Mouse (Mus musculus) limb, embryonic 13.5 days (tissue): ENCODE data around the gene Srsf10. TPM values are rescaled to one million over a fixed set of nuclear protein-coding genes. Genes with fewer than 3 reads are reported as not detected.
A peak's percentile ranks its signal among the peaks of the same experiment; 100 is the strongest.

Experiments
- ATAC-seq: fragments of 200-750 bp; cut with Nextera tagmentation; 2 replicates; pipeline ENCODE4 v1.8.0; 2017; ENCODE audit warnings: low read depth, moderate number of reproducible peaks, moderate TSS enrichment; ENCODE audit not compliant: low FRiP score
- H3K27ac ChIP-seq: fragments of 300-500 bp; sonication (generic); 2 replicates; pipeline ENCODE4 v1.5.1; 2015; ENCODE audit warnings: inconsistent platforms, mild to moderate bottlenecking, moderate library complexity
- H3K27me3 ChIP-seq: fragments of 300-500 bp; sonication (generic); 2 replicates; pipeline ENCODE4 v1.6.1; 2015; ENCODE audit warnings: mild to moderate bottlenecking, inconsistent platforms
- H3K36me3 ChIP-seq: fragments of 300-500 bp; sonication (generic); 2 replicates; pipeline ENCODE4 v1.6.1; 2015; ENCODE audit warnings: inconsistent platforms, mild to moderate bottlenecking, moderate library complexity
- H3K4me1 ChIP-seq: fragments of 300-500 bp; sonication (generic); 2 replicates; pipeline ENCODE4 v1.6.1; 2015; ENCODE audit warnings: inconsistent platforms
- H3K4me2 ChIP-seq: fragments of 300-500 bp; sonication (generic); replicated peaks from 2 replicates; pipeline ENCODE4 v1.6.1; 2015; ENCODE audit warnings: inconsistent platforms, mild to moderate bottlenecking, moderate library complexity
- H3K4me3 ChIP-seq: fragments of 300-500 bp; sonication (generic); 2 replicates; pipeline ENCODE4 v1.5.1; 2015; ENCODE audit warnings: moderate library complexity, mild to moderate bottlenecking, inconsistent platforms
- H3K9ac ChIP-seq: fragments of 300-500 bp; sonication (generic); 2 replicates; pipeline ENCODE4 v1.6.1; 2015; ENCODE audit warnings: mild to moderate bottlenecking, inconsistent platforms
- H3K9me3 ChIP-seq: fragments of 300-500 bp; sonication (generic); 2 replicates; pipeline ENCODE4 v1.6.1; 2016; ENCODE audit warnings: inconsistent platforms
- WGBS: fragments of 180-500 bp; shearing (Covaris S2); methylation state at CpG from one replicate; pipeline ENCODE4 v1.1.7; 2015; 5-methylcytosine and 5-hydroxymethylcytosine counted together
- polyA plus RNA-seq: library from polyadenylated mRNA; unstranded; fragments of >200 nt; fragmentation: Nextera tagmentation; extraction: Ambion mirVana; gene quantifications from 2 replicates; pipeline ENCODE4 v1.2.1, GENCODE M21; 2015

Srsf10 gene
- polyA plus RNA-seq, 1 experiment from 2014 or later, result 330 TPM

DNA sequence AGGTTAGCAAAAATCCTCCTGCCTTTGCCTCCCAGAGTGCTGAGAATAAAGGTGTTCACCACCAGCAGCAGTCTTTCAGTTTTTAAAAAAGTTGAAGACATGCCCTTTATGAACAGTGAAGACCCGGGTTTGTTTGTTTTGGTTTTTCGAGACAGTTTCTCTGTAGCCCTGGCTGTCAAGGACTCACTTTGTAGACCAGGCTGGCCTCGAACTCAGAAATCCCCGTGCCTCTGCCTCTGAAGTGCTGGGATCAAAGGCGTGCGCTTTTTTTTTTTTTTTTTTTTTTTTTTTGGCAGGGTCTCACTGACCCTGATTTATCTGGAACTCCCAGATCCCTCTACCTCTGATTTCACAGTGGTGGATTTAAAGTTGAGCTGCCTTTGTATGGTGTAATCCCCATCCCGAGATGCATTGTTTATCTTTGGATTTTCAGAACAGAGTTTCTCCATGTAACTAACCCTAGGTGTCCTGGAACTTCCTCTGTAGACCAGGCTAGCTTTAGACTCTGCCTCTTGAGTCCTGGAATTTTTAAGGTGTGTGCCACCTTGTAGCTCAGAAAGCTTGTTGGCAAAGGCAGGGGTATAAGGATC is 2.1 kb downstream of the Srsf10 start:
- Histone ChIP-seq H3K9ac (peak overlapping the region; percentile 99), H3K4me3 (peak overlapping the region; percentile 85), H3K4me1 (peaks cover 40% of the 10 kb centered on the region), H3K4me2 (peak overlapping the region; percentile 72), H3K9me3 (no peaks in the 10 kb centered on the region), H3K36me3 (peaks cover 12% of the 10 kb centered on the region), H3K27me3 (no peaks in the 10 kb centered on the region), H3K27ac (no peak overlapping the region)
- 5% methylated on average over 7 of the region's 7 CpGs for WGBS
- ATAC-seq, result no peak

DNA sequence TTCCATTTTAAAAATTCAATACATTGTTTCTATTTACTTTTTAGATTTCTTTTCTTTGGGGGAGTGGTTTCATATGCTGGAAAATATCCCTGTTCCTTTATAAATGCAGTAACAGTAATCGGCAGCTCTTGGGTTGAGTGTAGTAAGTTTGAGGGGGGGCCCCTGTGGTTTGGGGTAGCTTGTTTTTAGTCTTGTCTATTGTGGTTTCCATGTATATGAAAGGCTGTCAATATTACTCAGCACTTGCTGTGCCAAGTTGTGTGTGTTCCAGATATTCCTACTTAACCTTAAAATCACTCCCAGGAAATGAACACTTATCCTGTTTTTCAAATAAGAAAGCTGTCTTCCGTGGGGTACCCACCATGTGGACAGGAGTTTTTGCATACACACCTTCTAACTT is 13.4 kb downstream of the Srsf10 start:
- H3K36me3 ChIP-seq, result peaks cover 28% of the 10 kb centered on the region
- peak overlapping the region; percentile 40; the same call in 1 of the 2 replicates for H3K27ac ChIP-seq
- no peak overlapping the region; the same call in 1 of the 2 replicates for H3K9ac ChIP-seq
- no peak overlapping the region for H3K4me2 ChIP-seq
- no peaks in the 10 kb centered on the region for H3K27me3 ChIP-seq
- no peak overlapping the region for H3K4me3 ChIP-seq
- ATAC-seq, result no peak
- no peaks in the 10 kb centered on the region for H3K9me3 ChIP-seq
- H3K4me1 ChIP-seq, result peaks cover 31% of the 10 kb centered on the region
- 63% methylated on average over 2 of the region's 2 CpGs for WGBS

DNA sequence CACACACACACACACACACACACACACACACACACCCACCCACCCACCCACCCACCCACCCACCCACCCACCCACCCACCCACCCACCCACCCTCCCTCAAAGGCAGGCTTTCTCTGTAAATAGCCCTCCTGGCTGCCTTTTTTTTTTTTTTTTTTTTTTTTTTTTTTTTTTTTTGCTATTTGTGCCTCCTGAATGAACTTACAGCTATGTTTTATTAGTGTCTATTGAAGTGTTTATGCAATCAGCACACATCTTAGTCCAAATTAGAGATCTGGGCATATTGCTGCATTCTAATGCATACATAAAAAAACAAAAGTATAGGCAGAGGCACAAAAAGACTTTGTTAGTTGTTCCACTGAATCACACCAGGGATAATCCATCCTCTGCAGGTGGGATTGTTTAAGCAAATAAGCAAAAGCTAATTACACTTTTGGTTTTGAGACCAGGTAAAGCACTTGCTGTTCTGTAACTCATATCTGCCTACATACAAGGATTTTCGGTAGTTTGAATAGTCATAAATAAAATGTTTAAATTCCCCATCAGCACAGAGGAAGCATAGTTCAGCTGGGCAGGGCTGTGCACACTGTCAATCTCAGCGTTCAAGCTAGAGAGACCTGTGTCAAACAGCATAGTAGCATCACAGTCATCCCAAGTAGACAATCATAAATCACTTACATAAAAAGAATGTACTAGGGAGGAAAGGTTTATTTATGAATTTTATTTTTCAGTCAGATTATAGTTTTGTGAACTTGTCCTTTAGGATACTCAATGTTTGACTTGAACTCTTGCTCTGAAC is 14.9 kb downstream of the Srsf10 start:
- Histone ChIP-seq H3K4me2 (peak overlapping the region; percentile 48), H3K36me3 (peaks cover 28% of the 10 kb centered on the region), H3K9ac (no peak overlapping the region), H3K27ac (0 out of 2 replicates have a peak overlapping the region, but pooled peaks have one; percentile 33), H3K4me1 (peaks cover 46% of the 10 kb centered on the region), H3K9me3 (no peaks in the 10 kb centered on the region), H3K27me3 (no peaks in the 10 kb centered on the region), H3K4me3 (peak overlapping the region; percentile 15)
- WGBS, result 32% methylated on average over 2 of the region's 2 CpGs
- ATAC-seq, result no peak

DNA sequence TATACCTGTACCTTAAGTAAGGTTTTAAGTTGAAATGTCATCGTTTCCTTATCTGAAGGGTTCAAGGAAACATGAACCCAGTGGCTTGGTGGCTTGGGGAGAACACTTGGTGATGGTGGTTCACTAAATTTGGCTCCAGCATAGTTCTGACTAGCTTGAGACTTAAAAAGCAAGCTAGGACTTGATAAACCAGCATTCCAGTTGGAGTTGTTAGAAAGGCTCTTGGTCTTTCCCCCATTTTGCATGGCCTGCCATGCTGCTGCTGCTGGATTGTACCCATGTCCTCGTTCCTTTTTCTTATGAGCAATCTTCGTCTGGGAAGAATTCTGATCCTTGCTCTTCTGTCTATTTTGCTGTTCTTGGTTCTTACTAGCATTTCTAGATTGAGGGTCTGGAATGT is 16.5 kb downstream of the Srsf10 start:
- Histone ChIP-seq H3K27ac (peak overlapping the region; percentile 100), H3K27me3 (no peaks in the 10 kb centered on the region), H3K9me3 (no peaks in the 10 kb centered on the region), H3K36me3 (peaks cover 23% of the 10 kb centered on the region), H3K9ac (peak overlapping the region; percentile 97), H3K4me1 (peaks cover 61% of the 10 kb centered on the region), H3K4me2 (peak overlapping the region; percentile 92), H3K4me3 (peak overlapping the region; percentile 79)
- no peak for ATAC-seq
- WGBS, result 44% methylated on average over 3 of the region's 3 CpGs

DNA sequence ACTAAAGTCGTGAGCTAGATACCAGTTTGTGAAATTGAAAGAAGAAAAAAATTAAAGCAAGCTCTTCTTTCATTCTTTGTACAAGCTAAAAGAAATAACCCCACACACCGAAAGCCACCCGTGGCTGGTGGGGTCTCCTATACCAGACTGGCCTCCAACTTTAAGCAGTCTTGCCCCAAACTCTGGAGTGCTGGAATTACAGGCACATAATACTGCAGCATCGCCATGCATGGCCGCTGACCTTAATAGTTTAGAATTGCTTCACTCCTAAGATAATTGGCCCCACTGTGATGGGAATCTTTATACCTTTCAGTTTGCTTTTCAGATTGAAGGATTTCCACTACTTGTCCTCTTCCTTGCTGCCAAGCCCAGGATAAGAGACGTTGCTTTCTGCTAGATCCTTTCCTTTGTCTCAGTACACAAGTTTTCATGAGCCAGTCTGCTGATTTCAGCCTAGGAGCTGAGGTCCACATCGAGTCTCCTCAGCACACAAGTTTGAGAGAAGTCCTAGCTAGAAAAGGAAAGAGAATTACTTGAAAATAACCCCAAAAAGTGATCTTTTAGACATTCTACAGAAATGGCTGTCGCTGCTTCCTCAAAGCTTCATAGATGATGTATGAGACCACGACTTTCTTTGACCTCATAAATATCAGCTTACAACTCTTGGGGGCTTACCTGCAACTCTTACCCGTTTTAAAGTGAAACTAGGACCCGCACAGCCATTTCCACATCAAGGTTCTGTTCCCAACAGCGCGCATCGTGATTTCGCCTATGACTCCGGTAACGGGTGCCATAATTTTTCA is 17.2 kb downstream of the Srsf10 start:
- WGBS, result 9% methylated on average over 17 of the region's 17 CpGs
- Histone ChIP-seq H3K9ac (peak overlapping the region; percentile 97), H3K4me2 (peak overlapping the region; percentile 92), H3K27ac (peak overlapping the region; percentile 100), H3K4me1 (peaks cover 63% of the 10 kb centered on the region), H3K9me3 (no peaks in the 10 kb centered on the region), H3K27me3 (no peaks in the 10 kb centered on the region), H3K4me3 (peak overlapping the region; percentile 79), H3K36me3 (peaks cover 23% of the 10 kb centered on the region)
- ATAC-seq, result no peak

DNA sequence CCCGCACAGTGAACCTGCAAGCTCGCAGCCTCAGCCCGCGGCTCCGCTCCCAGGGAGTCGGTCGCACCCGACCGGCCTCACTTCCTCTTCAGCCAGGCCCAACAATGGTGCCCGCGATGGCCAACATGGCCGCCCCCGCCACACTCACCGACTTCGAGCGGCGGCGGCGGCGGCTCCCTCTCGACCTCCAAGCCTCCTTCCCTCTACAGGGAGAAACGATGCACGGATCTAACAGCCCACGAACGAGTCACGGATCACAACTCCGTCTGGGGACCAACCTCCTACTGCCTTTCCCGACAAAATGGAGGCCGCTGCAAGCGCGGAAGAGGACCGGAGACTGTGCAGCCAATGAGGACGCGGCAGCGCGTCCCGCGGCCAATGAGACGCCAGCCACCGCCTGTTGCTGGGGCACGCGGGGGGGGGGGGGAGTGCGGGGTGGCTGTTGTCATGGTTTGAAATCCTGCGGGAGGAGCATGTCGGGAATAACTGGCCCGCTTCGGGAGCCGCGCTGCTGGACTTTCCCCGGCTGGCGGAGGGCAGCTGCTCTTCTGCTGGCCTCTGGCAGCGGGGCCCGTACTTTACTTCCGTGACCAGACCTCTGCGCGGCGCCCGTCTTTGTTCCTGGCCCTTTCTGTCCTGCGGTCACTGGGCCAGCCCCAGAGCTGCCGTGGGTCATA is 18.1 kb downstream of the Srsf10 start, which contains the start of gene Pnrc2:
TSS of gene Pnrc2 (minus strand) at position 325 of the 677 bp plus-strand sequence.
- peak within 1 kb of the TSS; percentile 97 for H3K9ac ChIP-seq
- H3K36me3 ChIP-seq, result peaks cover 23% of the 10 kb centered on the region
- peak within 1 kb of the TSS; percentile 92 for H3K4me2 ChIP-seq
- H3K27ac ChIP-seq, result peak within 1 kb of the TSS; percentile 100
- peak within 1 kb of the TSS; percentile 79 for H3K4me3 ChIP-seq
- under 1% methylated on average over 57 of the region's 60 CpGs for WGBS
- peak; percentile 96 for ATAC-seq
- no peaks in the 10 kb centered on the region for H3K9me3 ChIP-seq
- peaks cover 63% of the 10 kb centered on the region for H3K4me1 ChIP-seq
- no peaks in the 10 kb centered on the region for H3K27me3 ChIP-seq

DNA sequence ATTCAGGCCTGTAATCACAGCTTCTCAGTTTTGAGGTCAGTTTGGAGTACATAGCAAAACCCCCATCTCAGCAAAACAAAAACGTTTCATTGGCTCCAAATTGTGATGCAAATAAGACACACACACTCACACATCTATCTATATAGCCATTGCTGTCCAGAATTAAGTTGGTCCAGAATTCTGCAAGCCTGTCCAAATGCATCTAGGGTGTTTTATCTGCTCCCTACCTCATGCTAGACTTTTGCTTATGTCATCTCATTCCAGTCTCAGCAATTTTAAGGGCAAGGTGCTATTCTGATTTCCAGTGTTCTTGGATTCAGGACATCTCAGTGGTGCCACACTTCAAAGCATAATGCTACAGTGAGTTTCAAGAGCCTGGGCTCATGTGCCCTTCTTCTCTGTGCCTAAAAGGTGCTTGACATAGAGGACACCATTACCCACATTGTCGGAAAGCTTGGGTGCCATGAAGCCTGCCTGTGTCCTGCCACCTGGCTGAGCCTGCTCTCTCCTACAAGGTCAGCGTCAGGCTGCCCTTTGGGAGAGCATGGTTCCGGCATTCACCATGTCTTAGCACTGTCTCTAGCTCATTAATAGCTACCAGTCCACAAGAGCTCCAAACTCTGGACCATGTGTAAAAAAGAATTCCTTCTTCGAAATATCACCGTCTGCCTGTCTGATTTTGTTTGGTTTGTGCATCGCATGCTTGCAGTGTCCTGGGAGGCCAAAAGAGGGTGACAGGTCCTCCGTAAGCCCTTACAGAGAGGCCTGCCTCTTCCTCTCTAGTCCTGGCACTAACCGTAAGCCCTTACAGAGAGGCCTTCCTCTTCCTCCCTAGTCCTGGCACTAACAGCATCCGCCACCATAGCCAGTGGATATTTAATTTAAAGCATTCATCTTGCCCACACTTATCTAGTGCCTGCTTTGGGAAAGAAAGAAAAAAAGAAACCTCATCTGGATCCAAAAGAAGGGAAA is 19.3 kb downstream of the Srsf10 start:
- H3K4me1 ChIP-seq, result peaks cover 54% of the 10 kb centered on the region
- no peaks in the 10 kb centered on the region for H3K9me3 ChIP-seq
- 87% methylated on average over 10 of the region's 10 CpGs for WGBS
- H3K27ac ChIP-seq, result peak overlapping the region; percentile 100
- 0 out of 2 replicates have a peak overlapping the region, but pooled peaks have one; percentile 78 for H3K9ac ChIP-seq
- peaks cover 18% of the 10 kb centered on the region for H3K36me3 ChIP-seq
- ATAC-seq, result no peak
- H3K4me2 ChIP-seq, result peak overlapping the region; percentile 92; the same call in 1 of the 2 replicates
- H3K27me3 ChIP-seq, result no peaks in the 10 kb centered on the region
- peak overlapping the region; percentile 79 for H3K4me3 ChIP-seq

DNA sequence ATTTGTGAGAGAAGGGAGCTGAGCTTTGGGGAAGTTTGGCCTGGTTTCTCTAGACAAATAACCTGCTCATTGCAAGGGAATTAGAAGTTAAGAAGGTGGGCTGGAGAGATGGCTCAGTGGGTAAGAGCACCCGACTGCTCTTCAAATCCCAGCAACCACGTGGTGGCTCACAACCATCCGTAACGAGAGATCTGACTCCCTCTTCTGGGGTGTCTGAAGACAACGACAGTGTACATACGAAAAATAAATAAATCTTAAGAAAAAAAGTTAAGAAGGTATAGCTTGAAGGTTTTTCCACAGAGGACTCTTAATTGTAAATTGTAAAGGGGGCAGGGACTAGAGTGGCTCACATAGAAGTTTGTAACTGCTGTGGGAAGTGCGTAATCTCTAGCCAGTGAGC is 20.0 kb downstream of the Srsf10 start:
- no peak overlapping the region; the same call in 1 of the 2 replicates for H3K4me2 ChIP-seq
- H3K9ac ChIP-seq, result no peak overlapping the region
- H3K27ac ChIP-seq, result peak overlapping the region; percentile 100
- no peaks in the 10 kb centered on the region for H3K9me3 ChIP-seq
- 36% methylated on average over 7 of the region's 7 CpGs for WGBS
- peaks cover 16% of the 10 kb centered on the region for H3K36me3 ChIP-seq
- ATAC-seq, result no peak
- H3K4me1 ChIP-seq, result peaks cover 51% of the 10 kb centered on the region
- no peaks in the 10 kb centered on the region for H3K27me3 ChIP-seq
- H3K4me3 ChIP-seq, result no peak overlapping the region

DNA sequence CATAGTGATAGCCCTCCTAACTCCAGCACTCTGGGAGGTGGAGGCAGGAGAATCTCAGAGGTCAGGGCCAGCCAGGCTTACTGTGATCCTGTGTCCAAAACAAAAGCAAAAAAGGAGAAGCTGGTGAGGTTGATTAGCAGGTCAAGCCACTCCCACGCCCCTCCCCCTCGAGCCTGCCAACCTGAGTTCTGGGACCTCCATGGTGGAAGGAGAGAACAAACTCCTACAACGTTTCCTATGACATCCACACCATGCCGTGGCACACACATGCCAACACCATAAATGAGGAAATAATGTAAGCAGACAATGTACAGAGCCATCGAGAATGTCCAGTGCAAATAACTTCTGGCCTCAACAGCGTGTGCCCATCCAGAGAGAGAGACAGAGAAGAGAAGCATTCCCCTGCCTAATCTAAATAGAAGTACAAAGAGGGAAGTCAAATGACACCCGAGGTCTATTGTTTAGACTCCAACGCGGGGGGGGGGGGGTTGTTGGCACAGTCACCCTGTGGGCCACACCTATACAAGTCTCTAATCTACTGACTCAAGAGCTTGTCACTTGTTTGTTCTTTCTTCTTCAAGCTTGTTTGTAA is 20.5 kb downstream of the Srsf10 start:
- Histone ChIP-seq H3K9ac (peak overlapping the region; percentile 55), H3K27ac (peak overlapping the region; percentile 64), H3K9me3 (no peaks in the 10 kb centered on the region), H3K4me1 (peaks cover 47% of the 10 kb centered on the region), H3K4me2 (peak overlapping the region; percentile 61), H3K27me3 (no peaks in the 10 kb centered on the region), H3K36me3 (peaks cover 14% of the 10 kb centered on the region), H3K4me3 (peak overlapping the region; percentile 30)
- 8% methylated on average over 9 of the region's 9 CpGs for WGBS
- ATAC-seq, result no peak

DNA sequence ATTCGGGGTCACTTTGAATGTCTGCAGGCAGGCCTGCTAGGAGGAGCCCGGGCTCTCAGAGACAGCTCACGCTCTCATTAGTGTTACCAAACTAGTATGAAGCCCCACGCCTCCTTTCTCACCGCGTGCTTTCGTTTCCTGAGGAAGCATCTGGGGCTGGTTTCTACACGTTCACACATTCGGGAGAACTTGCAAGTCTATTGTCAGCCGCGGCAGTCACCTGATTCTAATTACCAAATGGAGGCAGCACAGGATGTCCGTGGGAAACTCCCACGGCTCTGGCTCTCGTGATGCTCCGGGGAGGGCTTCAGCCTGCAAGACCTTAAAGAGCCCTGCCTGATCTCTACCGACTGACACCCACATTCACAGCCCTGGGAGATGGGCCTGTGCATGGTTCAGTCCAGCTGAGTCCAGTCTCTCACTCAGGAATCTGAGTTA is 21.1 kb downstream of the Srsf10 start:
- Histone ChIP-seq H3K4me1 (peaks cover 43% of the 10 kb centered on the region), H3K4me2 (peak overlapping the region; percentile 61), H3K27ac (peak overlapping the region; percentile 64), H3K27me3 (no peaks in the 10 kb centered on the region), H3K9ac (peak overlapping the region; percentile 55), H3K9me3 (no peaks in the 10 kb centered on the region), H3K36me3 (peaks cover 11% of the 10 kb centered on the region), H3K4me3 (peak overlapping the region; percentile 30)
- 1% methylated on average over 16 of the region's 16 CpGs for WGBS
- ATAC-seq, result no peak
